Mouse (Mus musculus) midbrain, postnatal 0 days (tissue): ENCODE results near the gene Snrnp35. TPM values are rescaled to one million over a fixed set of nuclear protein-coding genes. Genes with fewer than 3 reads are reported as not detected.
A peak's percentile ranks its signal among the peaks of the same experiment; 100 is the strongest.

Experiments
- ATAC-seq: fragments of 200-750 bp; cut with Nextera tagmentation; 2 replicates; pipeline ENCODE4 v1.8.0; 2017; ENCODE audit warnings: moderate number of reproducible peaks, mild to moderate bottlenecking, moderate TSS enrichment, moderate library complexity; ENCODE audit not compliant: low FRiP score
- DNase-seq: peaks from one replicate; pipeline ENCODE4 v3.0.0-alpha.2; 2015; ENCODE audit warnings: low spot score
- H3K27ac ChIP-seq: fragments of 300-500 bp; sonication (generic); 2 replicates; pipeline ENCODE4 v1.5.1; 2014; ENCODE audit warnings: low read depth, mild to moderate bottlenecking, low read length, mixed read lengths
- H3K27me3 ChIP-seq: fragments of 300-500 bp; sonication (generic); 2 replicates; pipeline ENCODE4 v1.6.1; 2014; ENCODE audit warnings: low read length, control low read depth, mixed read lengths; ENCODE audit not compliant: insufficient read depth
- H3K36me3 ChIP-seq: fragments of 300-500 bp; sonication (generic); 2 replicates; pipeline ENCODE4 v1.6.1; 2014; ENCODE audit warnings: low read length, control low read depth, mixed read lengths; ENCODE audit not compliant: insufficient read depth
- H3K4me1 ChIP-seq: fragments of 300-500 bp; sonication (generic); 2 replicates; pipeline ENCODE4 v1.6.1; 2014; ENCODE audit warnings: mild to moderate bottlenecking, control low read depth, antibody characterized with exemption, low read length, mixed read lengths; ENCODE audit not compliant: insufficient read depth
- H3K4me2 ChIP-seq: fragments of 300-500 bp; sonication (generic); 2 replicates; pipeline ENCODE4 v1.6.1; 2014; ENCODE audit warnings: low read depth, mild to moderate bottlenecking, low read length, mixed read lengths; ENCODE audit not compliant: poor library complexity, severe bottlenecking
- H3K4me3 ChIP-seq: fragments of 300-500 bp; sonication (generic); 2 replicates; pipeline ENCODE4 v1.5.1; 2014; ENCODE audit warnings: low read depth, mild to moderate bottlenecking, low read length, moderate library complexity
- H3K9ac ChIP-seq: fragments of 300-500 bp; sonication (generic); replicated peaks from 2 replicates; pipeline ENCODE4 v1.6.1; 2014; ENCODE audit warnings: mild to moderate bottlenecking, low read length, moderate library complexity, mixed read lengths; ENCODE audit not compliant: poor library complexity, severe bottlenecking
- H3K9me3 ChIP-seq: fragments of 300-500 bp; sonication (generic); 2 replicates; pipeline ENCODE4 v1.6.1; 2016; ENCODE audit warnings: low read length, control low read depth
- CTCF ChIP-seq: IDR thresholded peaks from 2 replicates; pipeline ENCODE4 v1.5.1; 2016; ENCODE audit warnings: antibody characterized with exemption, mild to moderate bottlenecking
- WGBS: fragments of 180-500 bp; shearing (Covaris S2); extraction: QIAGEN DNeasy Blood & Tissue Kit; methylation state at CpG from one replicate; pipeline ENCODE4 v1.1.7; 2014; 5-methylcytosine and 5-hydroxymethylcytosine counted together
- polyA plus RNA-seq: library from polyadenylated mRNA; unstranded; fragments of >200 nt; fragmentation: Nextera tagmentation; extraction: Ambion mirVana; gene quantifications from 2 replicates; pipeline ENCODE4 v1.2.1, GENCODE M21; 2015
- total RNA-seq: library from RNA; depleted of rRNA; stranded (reverse); fragments of >200 nt; gene quantifications from 2 replicates; pipeline ENCODE4 v1.2.3, GENCODE M21; 2014

Gene Snrnp35
- total and polyA plus RNA-seq, 2 experiments from 2014 or later: 10.7 to 13.0 TPM

- no peak for DNase-seq
- WGBS: 88% methylated on average over 2 of the region's 2 CpGs
Measured at GRCm38 (mm10) chr5:124442628-124443027, 40.3 kb upstream of the Snrnp35 start.

GRCm38 (mm10) chr5:124444208-124444607 is 38.7 kb upstream of the Snrnp35 start:
- Histone ChIP-seq H3K4me1 (peaks cover 12% of the 10 kb centered on the region; the same call in 1 of the 2 replicates), H3K27ac (no peak overlapping the region), H3K27me3 (no peaks in the 10 kb centered on the region), H3K4me2 (no peak overlapping the region), H3K9me3 (no peaks in the 10 kb centered on the region), H3K9ac (no peak overlapping the region), H3K4me3 (no peak overlapping the region), H3K36me3 (peaks cover 17% of the 10 kb centered on the region; the same call in 1 of the 2 replicates)
- WGBS: 67% methylated on average over 3 of the region's 3 CpGs
- no peak for TF ChIP-seq CTCF
- ATAC-seq (no peak), DNase-seq (no peak)

More at GRCm38 (mm10) chr5:124442628-124443027, 40.3 kb upstream of the Snrnp35 start:
- H3K9ac ChIP-seq: no peak overlapping the region
- H3K4me1 ChIP-seq: peaks cover 12% of the 10 kb centered on the region; the same call in 1 of the 2 replicates
- no peak overlapping the region for H3K4me2 ChIP-seq
- H3K27me3 ChIP-seq: no peaks in the 10 kb centered on the region
- no peak overlapping the region for H3K4me3 ChIP-seq
- TF ChIP-seq CTCF: no peak
- no peaks in the 10 kb centered on the region for H3K9me3 ChIP-seq
- peaks cover 3% of the 10 kb centered on the region; the same call in 1 of the 2 replicates for H3K36me3 ChIP-seq
- no peak overlapping the region for H3K27ac ChIP-seq
- no peak for ATAC-seq

- Histone ChIP-seq H3K4me3 (peak overlapping the region; percentile 90), H3K36me3 (peaks cover 20% of the 10 kb centered on the region; the same call in 1 of the 2 replicates), H3K9me3 (no peaks in the 10 kb centered on the region), H3K4me2 (peak overlapping the region; percentile 90), H3K4me1 (peaks cover 12% of the 10 kb centered on the region; the same call in 1 of the 2 replicates), H3K27ac (peak overlapping the region; percentile 57), H3K9ac (peak overlapping the region; percentile 97), H3K27me3 (no peaks in the 10 kb centered on the region)
- no peak for TF ChIP-seq CTCF
- DNase-seq (peak; percentile 88), ATAC-seq (peak; percentile 87)
- 5% methylated on average over 61 of the region's 66 CpGs for WGBS
Measured at GRCm38 (mm10) chr5:124444661-124445561, 38.0 kb upstream of the Snrnp35 start.

DNA sequence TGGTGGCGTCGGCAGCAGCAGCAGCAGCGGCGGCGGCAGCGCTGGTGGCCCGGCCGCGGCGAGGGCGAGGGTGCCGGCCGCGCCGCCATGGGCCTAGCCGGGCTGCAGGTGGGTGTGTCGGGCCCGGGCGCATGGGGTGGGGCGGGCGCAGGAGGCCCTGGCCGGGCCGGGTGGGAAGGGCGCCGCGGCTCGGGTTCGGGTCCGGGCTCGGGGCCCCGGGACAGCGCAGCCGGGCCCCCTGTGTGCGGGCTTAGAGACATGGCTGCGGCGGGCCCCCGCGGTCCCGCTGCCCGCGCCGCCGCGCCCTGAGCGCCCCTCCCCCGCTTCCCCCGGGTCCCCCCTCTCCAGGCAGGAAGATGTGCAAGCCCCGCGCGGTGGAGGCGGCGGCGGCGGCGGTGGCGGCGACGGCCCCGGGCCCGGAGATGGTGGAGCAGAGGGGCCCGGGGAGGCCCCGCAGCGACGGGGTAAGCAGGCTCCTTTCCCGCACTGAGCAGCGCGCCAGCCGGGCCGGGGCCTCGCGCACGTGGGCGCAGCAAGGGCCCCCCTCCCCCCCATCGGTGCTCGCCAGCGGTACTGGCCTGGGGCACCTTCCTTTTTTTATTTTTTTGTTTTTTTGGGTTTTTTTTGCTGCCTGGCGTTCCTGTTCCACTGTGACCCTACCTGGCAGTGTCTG is 37.2 kb upstream of the Snrnp35 start:
- peak overlapping the region; percentile 57 for H3K27ac ChIP-seq
- no peak for TF ChIP-seq CTCF
- H3K27me3 ChIP-seq: no peaks in the 10 kb centered on the region
- H3K9me3 ChIP-seq: no peaks in the 10 kb centered on the region
- H3K4me1 ChIP-seq: peaks cover 7% of the 10 kb centered on the region; the same call in 1 of the 2 replicates
- DNase-seq (no peak), ATAC-seq (peak; percentile 56)
- peak overlapping the region; percentile 90 for H3K4me3 ChIP-seq
- peak overlapping the region; percentile 90 for H3K4me2 ChIP-seq
- peak overlapping the region; percentile 97 for H3K9ac ChIP-seq
- H3K36me3 ChIP-seq: peaks cover 28% of the 10 kb centered on the region
- WGBS: 1% methylated on average over 31 of the region's 77 CpGs

- TF ChIP-seq CTCF: no peak
- Histone ChIP-seq H3K27me3 (no peaks in the 10 kb centered on the region), H3K9me3 (no peaks in the 10 kb centered on the region), H3K36me3 (peaks cover 35% of the 10 kb centered on the region), H3K27ac (no peak overlapping the region), H3K4me3 (peak overlapping the region; percentile 90), H3K9ac (peak overlapping the region; percentile 97), H3K4me1 (peaks cover 7% of the 10 kb centered on the region; the same call in 1 of the 2 replicates), H3K4me2 (peak overlapping the region; percentile 90)
- DNase-seq: no peak
- no peak for ATAC-seq
- WGBS: 3% methylated on average over 15 of the region's 15 CpGs
Measured at GRCm38 (mm10) chr5:124446301-124446881, 36.5 kb upstream of the Snrnp35 start.
